Mouse (Mus musculus) duodenum, adult 2 months (tissue): ENCODE results near the gene Mboat2. TPM values are rescaled to one million over a fixed set of nuclear protein-coding genes. Genes with fewer than 3 reads are reported as not detected.

Experiments used
- polyA plus RNA-seq: library from polyadenylated mRNA; depleted of rRNA; stranded (reverse); fragments of >200 nt; gene quantifications from 2 replicates; pipeline ENCODE4 v1.2.3, GENCODE M21; 2012; ENCODE audit warnings: low replicate concordance; rRNA removed

The Mboat2 gene
- 0.11 and 1.5 TPM in 2 replicates for polyA plus RNA-seq

GRCm38 (mm10) chr12:24830766-24831152, at the start of gene Mboat2:
Mboat2 (plus strand) TSS chr12:24830879.

GRCm38 (mm10) chr12:24974446-24975114, 143.9 kb downstream of the Mboat2 start, which contains the start of gene Kidins220:
Kidins220 (plus strand) TSS chr12:24974925.

Other genes starting within 250 kb of the Mboat2 start
- 2.6 and 7.6 TPM in 2 replicates for gene Klf11, start 179.6 kb upstream of the Mboat2 start, polyA plus RNA-seq
- 3.2 and 4.3 TPM in 2 replicates for gene Cys1, start 149.1 kb upstream of the Mboat2 start, polyA plus RNA-seq
- gene Rrm2, start 122.6 kb upstream of the Mboat2 start, polyA plus RNA-seq, result 5.8 and 9.0 TPM in 2 replicates
- gene Kidins220, start 144.0 kb downstream of the Mboat2 start, polyA plus RNA-seq, result 18.3 and 47.8 TPM in 2 replicates